In genomic region chr1:16798292-16798691, GRCm38 (mm10) we compare ENCODE assay signal across 8 mouse cellular contexts.
DNase-seq lines count a peak whose midpoint lies in the region; ATAC-seq and TF ChIP-seq lines count a peak whose summit lies in the region.

No protein-coding gene starts in this region.

- peaks cover 6% of the 10 kb centered on the region for H3K4me1 ChIP-seq in bone marrow macrophage, adult 2 months (ENCODE audit: control insufficient read depth, insufficient read depth, low read length)
- H3K4me1 ChIP-seq in forebrain, embryonic 11.5 days (replicated peaks; ENCODE audit: control insufficient read depth, insufficient read depth, low read length): no peaks in the 10 kb centered on the region
- no peaks in the 10 kb centered on the region for H3K4me1 ChIP-seq in olfactory bulb, adult 2 months (ENCODE audit: control insufficient read depth, insufficient read depth, low read length)

- H3K27ac ChIP-seq in bone marrow macrophage, adult 2 months (ENCODE audit: insufficient read depth, low read depth, low read length): no peak overlapping the region
- H3K27ac ChIP-seq in forebrain, embryonic 11.5 days (ENCODE audit: low read depth, low read length): no peak overlapping the region
- H3K27ac ChIP-seq in olfactory bulb, adult 2 months (ENCODE audit: insufficient read depth, low read depth, low read length): no peak overlapping the region

- H3K36me3 ChIP-seq in forebrain, embryonic 11.5 days (ENCODE audit: control insufficient read depth, insufficient read depth, low read length): no peaks in the 10 kb centered on the region

- TF ChIP-seq POLR2A in bone marrow macrophage, adult 2 months (IDR thresholded peaks at IDR 0.05; ENCODE audit: borderline replicate concordance, low read depth, low read length): no peak
- TF ChIP-seq POLR2A in olfactory bulb, adult 2 months (IDR thresholded peaks at IDR 0.05; ENCODE audit: insufficient read depth, low read depth, low read length): no peak

- H3K27me3 ChIP-seq in forebrain, embryonic 11.5 days (ENCODE audit: control insufficient read depth, insufficient read depth, low read length): no peaks in the 10 kb centered on the region

- H3K9ac ChIP-seq in forebrain, embryonic 11.5 days (ENCODE audit: low read length): no peak overlapping the region

- ATAC-seq in forebrain, embryonic 11.5 days (replicated peaks; ENCODE audit: low FRiP score): peak; percentile 86

- peak; percentile 76 for DNase-seq in A20 (ENCODE audit: low read depth, low spot score)
- DNase-seq in forebrain, embryonic 11.5 days (ENCODE audit: low spot score): peak; percentile 84
- DNase-seq in heart, postnatal 36 days: peak; percentile 75 to 82
- peak; percentile 90 for DNase-seq in layer of hippocampus, adult 11-12 months (ENCODE audit: low spot score)
- peak; percentile 69 to 72 for DNase-seq in lung, adult 18-20 months
- DNase-seq in testis, postnatal 14 days (ENCODE audit: low spot score): peak; percentile 16

- no peaks in the 10 kb centered on the region for H3K9me3 ChIP-seq in forebrain, embryonic 11.5 days (ENCODE audit: control insufficient read depth, low read length)

- intact Hi-C loops in heart, postnatal 36 days (cut with DNase I): loop anchor here (1.0 kb wide), 1 partner anchor 325 kb away; no protein-coding TSS in a partner anchor

- no peak overlapping the region for H3K4me2 ChIP-seq in forebrain, embryonic 11.5 days (ENCODE audit: low read depth, low read length, severe bottlenecking)

- TF ChIP-seq CTCF in bone marrow macrophage, adult 2 months (IDR thresholded peaks at IDR 0.05; ENCODE audit: low read depth, low read length): peak; percentile 78
- TF ChIP-seq CTCF in olfactory bulb, adult 2 months (IDR thresholded peaks at IDR 0.05; ENCODE audit: insufficient read depth, low read depth, low read length): peak; percentile 64; the same call in 1 of the 2 replicates

- 75% methylated on average over 6 of the region's 6 CpGs for WGBS in forebrain, embryonic 11.5 days
- WGBS in olfactory bulb, adult 2 months: 78% methylated on average over 6 of the region's 6 CpGs

- H3K4me3 ChIP-seq in bone marrow macrophage, adult 2 months (ENCODE audit: insufficient read depth, low read length): no peak overlapping the region
- H3K4me3 ChIP-seq in forebrain, embryonic 11.5 days (ENCODE audit: low read depth, low read length): no peak overlapping the region
- no peak overlapping the region for H3K4me3 ChIP-seq in olfactory bulb, adult 2 months (ENCODE audit: insufficient read depth, low read depth, low read length)

Comparison
In these comparisons a context has a peak if more than half of its experiments do, and no peak if none do; other contexts are left out.
1. DNase-seq: peak in every context shown above with its lines; median percentile 90 in layer of hippocampus, adult 11-12 months; 84 in forebrain, embryonic 11.5 days; 78 in heart, postnatal 36 days; 76 in A20; 70 in lung, adult 18-20 months; 16 in testis, postnatal 14 days.